Mouse (Mus musculus) layer of hippocampus, adult 11-12 months (tissue): ENCODE measurements around the gene Agfg2.
"Not testable (repeated sequence)": the region's sequence is repeated elsewhere in the genome, so short reads cannot be mapped to it uniquely, and the experiment has no call there.

Source experiments
- DNase-seq: peaks from one replicate; pipeline ENCODE4 v3.0.0; 2022; ENCODE audit warnings: low spot score

The Agfg2 gene

GRCm38 (mm10) chr5:137684294-137685123 is at the start of gene Agfg2:
Agfg2 (minus strand) TSS chr5:137684726.
- DNase-seq = peak; percentile 100

GRCm38 (mm10) chr5:137733638-137734288 is 49.2 kb upstream of the Agfg2 start:
- no peak for DNase-seq

- DNase-seq = no peak
These were observed 42.2 kb upstream of the Agfg2 start for GRCm38 (mm10) chr5:137726767-137727166.

DNA sequence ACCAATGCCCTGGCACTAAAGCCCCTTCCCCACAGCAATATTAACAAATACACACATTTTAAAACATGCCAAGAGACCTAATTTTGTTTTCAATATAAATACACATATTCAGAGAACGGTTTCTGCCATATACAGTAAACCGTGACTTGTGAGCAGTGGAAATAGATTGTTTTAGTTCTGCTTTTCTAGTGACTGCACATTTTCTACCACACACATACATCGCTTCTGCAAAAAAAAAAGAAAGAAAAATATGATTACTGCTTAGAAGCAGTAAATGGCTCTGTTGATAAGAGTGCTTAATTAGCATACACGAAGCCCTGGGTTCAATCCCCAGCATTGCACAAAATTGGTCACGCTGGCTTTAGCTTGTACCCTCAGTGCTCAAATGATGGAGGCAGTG is 39.3 kb upstream of the Agfg2 start:
- no peak for DNase-seq

DNA sequence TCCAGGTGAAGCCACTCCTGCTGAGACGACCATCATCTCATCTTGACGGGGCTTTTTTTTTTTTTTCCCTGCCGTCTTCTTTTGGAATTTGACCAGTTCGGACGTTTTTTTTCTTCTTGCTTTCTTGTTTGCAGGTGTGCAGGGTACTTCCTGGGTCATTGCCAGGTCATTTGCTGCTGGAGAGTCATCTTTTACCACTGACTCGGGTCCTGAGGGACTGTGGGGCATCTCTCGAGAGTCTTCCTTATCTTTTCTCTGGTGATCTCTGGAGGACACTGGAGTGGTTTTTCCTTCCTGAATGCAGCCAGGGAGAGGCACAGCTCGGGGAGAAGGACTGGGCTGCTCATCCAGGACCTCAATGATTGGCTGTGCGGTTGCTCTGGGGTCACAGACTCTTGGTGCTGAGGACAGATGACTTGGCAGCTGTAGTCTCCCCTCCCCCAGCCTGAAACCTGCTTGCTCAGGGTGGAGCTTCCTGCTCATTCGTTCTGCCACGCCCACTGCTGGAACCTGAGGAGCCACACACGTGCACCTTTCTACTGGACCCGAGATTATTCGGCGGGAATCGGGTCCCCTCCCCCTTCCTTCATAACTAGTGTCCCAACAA is 36.1 kb upstream of the Agfg2 start:
- not testable (repeated sequence) for DNase-seq

DNA sequence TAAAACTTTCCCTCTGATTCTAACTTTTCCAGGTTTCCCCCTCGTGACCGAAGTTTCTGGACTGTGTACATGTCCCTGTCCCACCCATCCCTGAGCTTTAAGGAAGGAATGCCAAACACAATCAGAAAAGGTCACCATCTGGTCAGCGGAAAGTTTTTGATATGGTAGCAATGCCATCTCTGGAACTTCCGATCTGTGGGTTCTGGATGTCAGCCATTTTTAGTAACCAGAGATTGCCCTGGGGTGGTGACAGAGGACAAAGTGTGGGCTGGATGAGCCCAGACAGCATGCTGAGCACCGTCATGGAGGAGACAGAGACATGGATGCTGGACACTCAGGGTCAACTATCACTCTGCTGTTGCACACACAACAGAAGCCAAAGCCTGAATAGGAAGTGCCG is 34.6 kb upstream of the Agfg2 start:
- DNase-seq = no peak

DNA sequence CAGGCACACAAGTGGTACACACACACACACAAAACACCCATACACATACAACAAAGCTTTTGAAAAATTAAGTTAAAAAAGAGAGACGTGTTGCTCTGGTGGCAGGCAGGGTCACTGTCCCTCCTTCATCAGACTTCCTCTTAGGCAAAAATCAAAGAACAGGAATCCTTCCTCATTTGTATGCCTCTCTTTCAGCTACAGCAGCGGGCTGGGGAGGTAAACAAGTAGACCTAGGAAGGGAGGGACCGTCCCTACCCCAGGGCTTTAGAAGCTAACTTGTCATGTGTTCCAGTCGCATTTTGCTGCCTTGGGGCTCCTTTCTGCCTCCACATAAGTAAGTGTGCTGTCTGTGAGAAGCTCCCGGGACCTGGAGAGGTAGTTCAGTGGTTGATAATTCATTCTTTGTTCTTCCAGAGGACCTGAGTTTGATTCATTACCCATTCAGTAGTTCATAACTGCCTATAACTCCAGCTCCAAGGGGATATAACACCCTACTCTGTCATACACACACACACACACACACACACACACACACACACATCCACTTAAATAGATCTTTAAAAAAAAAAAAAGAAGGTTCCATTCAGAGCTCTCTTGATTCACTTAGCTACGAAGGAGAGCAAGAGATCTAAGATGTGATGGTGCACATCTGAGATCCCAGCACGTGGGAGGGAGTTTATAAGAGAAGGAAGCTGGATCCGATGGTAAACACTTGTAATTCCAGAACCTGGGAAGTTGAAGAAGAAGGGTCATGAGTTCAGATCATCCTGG is 33.7 kb upstream of the Agfg2 start:
- no peak for DNase-seq

GRCm38 (mm10) chr5:137715685-137716084 is 31.2 kb upstream of the Agfg2 start:
- DNase-seq = no peak

- DNase-seq = no peak
These were observed 28.9 kb upstream of the Agfg2 start for GRCm38 (mm10) chr5:137713454-137713853.

- peak; percentile 50 for DNase-seq
These were observed 22.5 kb upstream of the Agfg2 start for GRCm38 (mm10) chr5:137706913-137707633.

DNA sequence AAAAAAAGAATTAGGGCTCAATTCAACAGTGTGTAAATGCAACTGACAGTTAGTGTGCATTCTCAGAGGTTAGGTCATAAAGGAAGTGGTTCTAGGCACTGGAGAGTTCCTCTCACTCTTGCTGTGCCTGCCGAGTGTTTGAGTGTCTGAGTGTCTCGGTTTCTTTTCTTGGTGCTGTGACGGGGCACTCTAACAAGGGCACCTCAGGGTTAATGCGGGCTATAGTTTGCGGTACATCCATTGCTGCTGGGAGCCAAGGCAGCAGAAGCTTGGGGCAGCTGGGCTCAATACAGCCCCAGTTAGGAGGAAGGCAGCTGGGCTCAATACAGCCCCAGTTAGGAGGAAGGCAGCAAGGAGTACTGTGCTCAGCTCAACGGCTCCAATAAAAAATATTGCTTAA is 20.7 kb upstream of the Agfg2 start:
- no peak for DNase-seq

- no peak for DNase-seq
These were observed 15.3 kb upstream of the Agfg2 start for GRCm38 (mm10) chr5:137699850-137700249.

- DNase-seq = no peak
These were observed 14.6 kb upstream of the Agfg2 start for GRCm38 (mm10) chr5:137699080-137699479.

DNA sequence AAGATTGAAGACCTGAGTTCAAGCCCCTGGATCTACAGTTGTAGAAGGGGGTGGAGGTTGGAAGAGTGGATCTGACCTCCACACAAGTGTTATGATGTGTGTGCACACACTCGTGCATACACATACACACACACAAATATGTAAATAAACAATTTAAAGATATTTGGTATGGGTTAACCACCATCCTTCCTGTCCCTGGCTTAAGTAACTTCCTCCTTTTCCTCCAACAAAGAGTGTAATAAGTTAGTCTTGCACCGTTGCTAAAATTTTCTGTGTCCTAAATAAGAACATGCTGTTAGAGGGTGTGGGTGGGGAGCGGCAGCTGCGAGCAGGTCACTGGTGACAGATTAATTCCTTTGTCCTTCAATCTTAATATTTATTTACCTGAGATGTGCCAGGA is 11.4 kb upstream of the Agfg2 start:
- DNase-seq = no peak

GRCm38 (mm10) chr5:137694796-137695195 is 10.3 kb upstream of the Agfg2 start:
- DNase-seq = no peak

DNA sequence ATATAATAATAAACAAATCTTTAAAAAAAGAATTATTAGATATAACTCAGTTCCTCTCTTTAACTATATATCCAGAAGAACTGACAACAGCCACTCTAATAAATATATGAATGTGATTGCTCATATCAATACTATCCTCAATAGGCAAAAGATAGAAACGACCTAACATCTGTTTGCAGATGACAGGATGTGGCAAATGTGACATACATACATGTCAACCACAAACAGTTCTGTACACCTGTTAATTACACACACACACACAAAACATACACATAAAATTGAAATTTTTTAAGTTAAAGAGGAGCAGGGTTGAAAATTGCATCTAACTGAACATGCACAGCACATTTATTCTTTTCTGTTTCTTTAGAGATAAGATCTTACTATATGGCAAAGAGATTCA is 7.4 kb upstream of the Agfg2 start:
- DNase-seq = no peak

GRCm38 (mm10) chr5:137690531-137690930 is 6.0 kb upstream of the Agfg2 start:
- no peak for DNase-seq

GRCm38 (mm10) chr5:137689974-137690373 is 5.4 kb upstream of the Agfg2 start:
- no peak for DNase-seq

- no peak for DNase-seq
These were observed 1.7 kb upstream of the Agfg2 start for GRCm38 (mm10) chr5:137686127-137686790.

- DNase-seq = no peak
These were observed 1.1 kb upstream of the Agfg2 start for GRCm38 (mm10) chr5:137685653-137686052.
